13 mouse cellular contexts compared by ENCODE assay signal in the genomic region with DNA sequence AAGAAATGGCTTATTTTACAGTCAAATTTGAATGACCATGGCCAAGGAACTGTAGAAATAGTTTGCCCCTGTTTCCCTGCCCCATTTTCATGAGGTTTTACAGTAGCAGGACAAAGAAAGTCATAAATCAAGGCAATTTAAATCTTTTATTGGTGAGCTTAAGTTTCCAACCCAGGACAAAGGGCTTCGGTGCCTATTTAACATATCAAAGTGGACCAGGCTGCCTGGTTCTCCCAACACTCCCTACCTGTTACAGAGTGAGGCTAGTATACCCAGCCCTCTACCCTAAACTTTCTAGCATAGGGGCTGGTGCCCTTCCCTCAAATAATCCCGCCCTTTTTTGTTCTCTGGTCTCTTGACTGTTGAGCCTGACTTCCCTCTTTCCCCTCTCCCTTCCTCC.
"Had no signal": no experiment of that assay in that cellular context is flagged by ENCODE, and none has a peak within 500 bp of the region (broad histone marks: within the 10 kb centered on the region; RNA-seq: fewer than 3 reads in every experiment).

No protein-coding gene starts in this region.

- H3K27me3 ChIP-seq: limb, embryonic 15.5 days; liver, embryonic 12.5 days had no signal

- DNase-seq: kidney, adult 11 months; kidney, postnatal 14 days; lung, embryonic 14.5 days; lung, postnatal 10 days; lung, postnatal 4 days; thymus, adult 2 months; thymus, postnatal 25 days had no signal

- H3K27ac ChIP-seq: left cerebral cortex, adult 2 months; limb, embryonic 15.5 days; liver, embryonic 12.5 days; stomach, postnatal 0 days had no signal

- H3K4me2 ChIP-seq: limb, embryonic 15.5 days; liver, embryonic 12.5 days; lung, embryonic 14.5 days had no signal

- H3K4me1 ChIP-seq: liver, embryonic 12.5 days had no signal

- H3K9me3 ChIP-seq: limb, embryonic 15.5 days; midbrain, embryonic 10.5 days had no signal

- H3K4me3 ChIP-seq: left cerebral cortex, adult 2 months; limb, embryonic 15.5 days; liver, embryonic 12.5 days; midbrain, embryonic 10.5 days had no signal

- H3K9ac ChIP-seq: limb, embryonic 15.5 days; liver, embryonic 12.5 days; lung, embryonic 14.5 days had no signal

- H3K36me3 ChIP-seq: limb, embryonic 15.5 days; liver, embryonic 12.5 days; midbrain, embryonic 10.5 days had no signal

- ATAC-seq: liver, embryonic 12.5 days; midbrain, embryonic 16.5 days had no signal
